Mouse (Mus musculus) adrenal gland, postnatal 25 days (tissue): ENCODE data around the gene Cxcl14. TPM values are rescaled to one million over a fixed set of nuclear protein-coding genes. Genes with fewer than 3 reads are reported as not detected.
A peak's percentile ranks its signal among the peaks of the same experiment; 100 is the strongest.

Experiments
- DNase-seq: peaks from one replicate; pipeline ENCODE4 v3.0.0; 2021; ENCODE audit warnings: mixed read lengths
- total RNA-seq: library from RNA; stranded (reverse); gene quantifications from 2 replicates; pipeline ENCODE4 v1.2.3, GENCODE M21; 2021

The Cxcl14 gene
- total RNA-seq, 1 experiment from 2014 or later = 36.9 TPM

- DNase-seq = no peak
Measured at GRCm38 (mm10) chr13:56289261-56289660, 7.1 kb downstream of the Cxcl14 start.

GRCm38 (mm10) chr13:56288601-56289000, 7.8 kb downstream of the Cxcl14 start:
- no peak for DNase-seq

GRCm38 (mm10) chr13:56287091-56287490, 9.3 kb downstream of the Cxcl14 start:
- no peak for DNase-seq

GRCm38 (mm10) chr13:56283321-56283720, 13.0 kb downstream of the Cxcl14 start:
- no peak for DNase-seq

- no peak for DNase-seq
Measured at GRCm38 (mm10) chr13:56280356-56280755, 16.0 kb downstream of the Cxcl14 start.

GRCm38 (mm10) chr13:56279439-56279838, 16.9 kb downstream of the Cxcl14 start:
- DNase-seq = peak; percentile 83

- DNase-seq = no peak
Measured at GRCm38 (mm10) chr13:56275171-56275570, 21.2 kb downstream of the Cxcl14 start.

GRCm38 (mm10) chr13:56270124-56270523, 26.2 kb downstream of the Cxcl14 start:
- DNase-seq = no peak

GRCm38 (mm10) chr13:56267396-56267795, 29.0 kb downstream of the Cxcl14 start:
- no peak for DNase-seq

GRCm38 (mm10) chr13:56266435-56266834, 29.9 kb downstream of the Cxcl14 start:
- DNase-seq = no peak

GRCm38 (mm10) chr13:56265661-56266060, 30.7 kb downstream of the Cxcl14 start:
- DNase-seq = no peak

- DNase-seq = no peak
Measured at GRCm38 (mm10) chr13:56262269-56262668, 34.1 kb downstream of the Cxcl14 start.

GRCm38 (mm10) chr13:56260344-56260780, 36.0 kb downstream of the Cxcl14 start:
- no peak for DNase-seq

- no peak for DNase-seq
Measured at GRCm38 (mm10) chr13:56259926-56260250, 36.5 kb downstream of the Cxcl14 start.

- DNase-seq = no peak
Measured at GRCm38 (mm10) chr13:56259021-56259925, 37.1 kb downstream of the Cxcl14 start.

GRCm38 (mm10) chr13:56258196-56259020, 37.9 kb downstream of the Cxcl14 start:
- DNase-seq = no peak

GRCm38 (mm10) chr13:56257469-56258153, 38.7 kb downstream of the Cxcl14 start:
- DNase-seq = no peak

- no peak for DNase-seq
Measured at GRCm38 (mm10) chr13:56256716-56257299, 39.5 kb downstream of the Cxcl14 start.

GRCm38 (mm10) chr13:56253379-56253778, 43.0 kb downstream of the Cxcl14 start:
- DNase-seq = no peak

- no peak for DNase-seq
Measured at GRCm38 (mm10) chr13:56252783-56253182, 43.6 kb downstream of the Cxcl14 start.

GRCm38 (mm10) chr13:56251924-56252619, 44.3 kb downstream of the Cxcl14 start, which contains the start of gene Neurog1:
Gene Neurog1, minus strand, starts transcription at chr13:56252163.
- peak; percentile 8 for DNase-seq
